Mouse (Mus musculus) liver, embryonic 16.5 days (tissue): ENCODE measurements around the gene H2al1m. TPM values are rescaled to one million over a fixed set of nuclear protein-coding genes. Genes with fewer than 3 reads are reported as not detected.
A peak's percentile ranks its signal among the peaks of the same experiment; 100 is the strongest.
"Not testable (repeated sequence)": the region's sequence is repeated elsewhere in the genome, so short reads cannot be mapped to it uniquely, and the experiment has no call there.

Experiments
- ATAC-seq: fragments of 200-750 bp; cut with Nextera tagmentation; 2 replicates; pipeline ENCODE4 v1.8.0; 2017; ENCODE audit warnings: low read depth, mild to moderate bottlenecking, moderate number of reproducible peaks, moderate library complexity
- H3K27ac ChIP-seq: fragments of 300-500 bp; sonication (generic); 2 replicates; pipeline ENCODE4 v1.5.1; 2014; ENCODE audit warnings: mild to moderate bottlenecking, low read length
- H3K27me3 ChIP-seq: fragments of 300-500 bp; sonication (generic); 2 replicates; pipeline ENCODE4 v1.6.1; 2014; ENCODE audit warnings: low read depth, low read length, mixed read lengths; ENCODE audit not compliant: control insufficient read depth, insufficient read depth
- H3K36me3 ChIP-seq: fragments of 300-500 bp; sonication (generic); 2 replicates; pipeline ENCODE4 v1.6.1; 2014; ENCODE audit warnings: mild to moderate bottlenecking; ENCODE audit not compliant: control insufficient read depth, insufficient read depth
- H3K4me1 ChIP-seq: fragments of 300-500 bp; sonication (generic); 2 replicates; pipeline ENCODE4 v1.6.1; 2014; ENCODE audit warnings: low read depth, low read length, mixed read lengths; ENCODE audit not compliant: control insufficient read depth
- H3K4me2 ChIP-seq: fragments of 300-500 bp; sonication (generic); 2 replicates; pipeline ENCODE4 v1.6.1; 2014; ENCODE audit warnings: low read depth, low read length, mixed read lengths
- H3K4me3 ChIP-seq: fragments of 300-500 bp; sonication (generic); 2 replicates; pipeline ENCODE4 v1.5.1; 2014; ENCODE audit warnings: low read depth, mild to moderate bottlenecking, low read length
- H3K9ac ChIP-seq: fragments of 300-500 bp; sonication (generic); 2 replicates; pipeline ENCODE4 v1.6.1; 2014; ENCODE audit warnings: low read depth, low read length
- H3K9me3 ChIP-seq: fragments of 300-500 bp; sonication (generic); replicated peaks from 2 replicates; pipeline ENCODE4 v1.6.1; 2016; ENCODE audit warnings: low read length; ENCODE audit not compliant: control insufficient read depth
- WGBS: fragments of 180-500 bp; shearing (Covaris S2); extraction: QIAGEN DNeasy Blood & Tissue Kit; methylation state at CpG from one replicate; pipeline ENCODE4 v1.1.7; 2014; ENCODE audit not compliant: insufficient replicate concordance; 5-methylcytosine and 5-hydroxymethylcytosine counted together
- polyA plus RNA-seq: library from polyadenylated mRNA; unstranded; fragments of >200 nt; fragmentation: Nextera tagmentation; extraction: Ambion mirVana; gene quantifications from 2 replicates; pipeline ENCODE4 v1.2.1, GENCODE M21; 2015

Gene H2al1m
- polyA plus RNA-seq, 1 experiment from 2014 or later, result 2.3 TPM

- peak overlapping the region; percentile 58 for H3K4me2 ChIP-seq
- peak overlapping the region; percentile 97 for H3K27ac ChIP-seq
- peak; percentile 99 for ATAC-seq
Measured at GRCm38 (mm10) chrX:9298413-9298864, 14.9 kb downstream of the H2al1m start.

GRCm38 (mm10) chrX:9302791-9303190, 19.2 kb downstream of the H2al1m start:
- ATAC-seq, result no peak
- H3K9ac ChIP-seq, result no peak overlapping the region
- WGBS, result 39% methylated on average over 5 of the region's 5 CpGs

More at GRCm38 (mm10) chrX:9298413-9298864, 14.9 kb downstream of the H2al1m start:
- no peaks in the 10 kb centered on the region for H3K27me3 ChIP-seq
- H3K36me3 ChIP-seq, result no peaks in the 10 kb centered on the region; the same call in 1 of the 2 replicates
- H3K9ac ChIP-seq, result peak overlapping the region; percentile 55; the same call in 1 of the 2 replicates
- peaks cover 8% of the 10 kb centered on the region for H3K4me1 ChIP-seq
- H3K4me3 ChIP-seq, result peak overlapping the region; percentile 34; the same call in 1 of the 2 replicates
- 33% methylated on average over 5 of the region's 5 CpGs for WGBS
- H3K9me3 ChIP-seq, result no peaks in the 10 kb centered on the region

GRCm38 (mm10) chrX:9303455-9303854, 19.9 kb downstream of the H2al1m start:
- no peak overlapping the region for H3K9ac ChIP-seq
- H3K27me3 ChIP-seq, result no peaks in the 10 kb centered on the region
- no peaks in the 10 kb centered on the region; the same call in 1 of the 2 replicates for H3K36me3 ChIP-seq
- peak overlapping the region; percentile 59 for H3K27ac ChIP-seq
- H3K9me3 ChIP-seq, result no peaks in the 10 kb centered on the region
- peaks cover 11% of the 10 kb centered on the region for H3K4me1 ChIP-seq
- ATAC-seq, result peak; percentile 27
- WGBS, result 25% methylated on average over 1 of the region's 1 CpGs
- H3K4me3 ChIP-seq, result no peak overlapping the region
- H3K4me2 ChIP-seq, result 0 out of 2 replicates have a peak overlapping the region, but pooled peaks have one; percentile 6

More at GRCm38 (mm10) chrX:9302791-9303190, 19.2 kb downstream of the H2al1m start:
- peak overlapping the region; percentile 17; the same call in 1 of the 2 replicates for H3K4me2 ChIP-seq
- no peaks in the 10 kb centered on the region; the same call in 1 of the 2 replicates for H3K36me3 ChIP-seq
- H3K9me3 ChIP-seq, result no peaks in the 10 kb centered on the region
- no peaks in the 10 kb centered on the region for H3K27me3 ChIP-seq
- H3K4me3 ChIP-seq, result no peak overlapping the region
- H3K27ac ChIP-seq, result peak overlapping the region; percentile 48
- H3K4me1 ChIP-seq, result peaks cover 11% of the 10 kb centered on the region

- not testable (repeated sequence) for H3K9me3 ChIP-seq, H3K4me1 ChIP-seq, H3K9ac ChIP-seq, H3K27me3 ChIP-seq, H3K4me2 ChIP-seq, H3K27ac ChIP-seq, H3K4me3 ChIP-seq, H3K36me3 ChIP-seq
- peak; percentile 64 for ATAC-seq
Measured at GRCm38 (mm10) chrX:9316457-9316856, 32.9 kb downstream of the H2al1m start.

- not testable (repeated sequence) for H3K36me3 ChIP-seq, H3K4me3 ChIP-seq, H3K4me2 ChIP-seq, H3K9ac ChIP-seq, ATAC-seq, H3K27ac ChIP-seq, H3K4me1 ChIP-seq, H3K27me3 ChIP-seq, H3K9me3 ChIP-seq
- 84% methylated on average over 23 of the region's 26 CpGs for WGBS
Measured at GRCm38 (mm10) chrX:9327954-9328353, 44.4 kb downstream of the H2al1m start.

GRCm38 (mm10) chrX:9332366-9332962, 48.9 kb downstream of the H2al1m start:
- H3K9me3 ChIP-seq, H3K9ac ChIP-seq, H3K4me1 ChIP-seq, H3K27ac ChIP-seq, H3K27me3 ChIP-seq, H3K36me3 ChIP-seq, ATAC-seq, H3K4me2 ChIP-seq, H3K4me3 ChIP-seq: not testable (repeated sequence)
- WGBS, result 73% methylated on average over 12 of the region's 12 CpGs

- WGBS, result 35% methylated on average over 1 of the region's 2 CpGs
- H3K27me3 ChIP-seq, H3K4me1 ChIP-seq, H3K9me3 ChIP-seq, H3K36me3 ChIP-seq, H3K4me3 ChIP-seq, H3K27ac ChIP-seq, H3K9ac ChIP-seq, H3K4me2 ChIP-seq, ATAC-seq: not testable (repeated sequence)
Measured at GRCm38 (mm10) chrX:9333035-9333434, 49.5 kb downstream of the H2al1m start.

Other genes with a start within 250 kb of the H2al1m start
- gene Fthl17f, start 220.7 kb upstream of the H2al1m start, polyA plus RNA-seq, result not detected in 2 replicates
- gene 4930402K13Rik, start 179.2 kb upstream of the H2al1m start, polyA plus RNA-seq, result not detected in 2 replicates
- 0.19 and 0.33 TPM in 2 replicates for gene Lancl3, start 83.9 kb upstream of the H2al1m start, polyA plus RNA-seq
- gene Gm14862, start 26.9 kb upstream of the H2al1m start, polyA plus RNA-seq, result 3.4 and 3.8 TPM in 2 replicates
- 25.2 and 26.2 TPM in 2 replicates for gene Xk, start 11.0 kb upstream of the H2al1m start, polyA plus RNA-seq
- not detected in 2 replicates for gene H2al1k, start 66.9 kb downstream of the H2al1m start, polyA plus RNA-seq
- gene Cybb, start 204.0 kb downstream of the H2al1m start, polyA plus RNA-seq, result 17.9 and 19.6 TPM in 2 replicates